Mouse (Mus musculus): Measurements from ENCODE around the gene Cdc42se1. TPM values are rescaled to one million over a fixed set of nuclear protein-coding genes. Genes with fewer than 3 reads are reported as not detected.

Cdc42se1 gene
- total and polyA plus RNA-seq, 3 experiments: 16.8 to 19.0 (median 18.9) TPM

DNA sequence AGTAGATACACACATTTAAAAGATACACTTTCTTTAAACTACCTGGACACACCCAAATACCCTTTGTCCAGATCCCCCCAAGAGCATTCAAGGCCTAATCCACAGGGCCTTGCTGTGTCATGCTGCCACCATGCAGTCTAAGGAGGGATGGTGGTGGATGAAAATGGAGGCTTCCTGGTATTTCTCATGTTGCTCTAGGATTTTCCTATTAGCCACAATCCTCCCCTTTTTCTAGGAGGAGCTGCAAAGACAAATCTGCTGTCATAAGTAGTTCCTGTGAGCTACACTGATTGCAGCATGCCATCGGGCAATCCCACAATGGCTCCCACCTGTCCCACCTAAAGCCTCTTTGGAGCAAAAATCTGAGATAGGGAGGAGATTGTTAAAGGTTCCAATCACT, 1.3 kb upstream of the Cdc42se1 start:
- H3K27ac ChIP-seq: no peak overlapping the region
- 49% methylated on average over 1 of the region's 1 CpGs for WGBS
- H3K4me3 ChIP-seq: no peak overlapping the region
- no peak overlapping the region for H3K9ac ChIP-seq (ENCODE audit: low read depth, low read length)
- no peaks in the 10 kb centered on the region for H3K27me3 ChIP-seq (ENCODE audit: control insufficient read depth, insufficient read depth, low read length)
- TF ChIP-seq POLR2A (IDR thresholded peaks at IDR 0.05; ENCODE audit: insufficient read depth, low read depth, low read length): no peak
- no peak for TF ChIP-seq CTCF (IDR thresholded peaks at IDR 0.05)
- no peak for TF ChIP-seq EP300 (IDR thresholded peaks at IDR 0.05; ENCODE audit: insufficient read depth, low read depth, low read length)
- no peaks in the 10 kb centered on the region for H3K36me3 ChIP-seq (ENCODE audit: control insufficient read depth, insufficient read depth, low read length)
- DNase-seq: no peak
- peaks cover 11% of the 10 kb centered on the region for H3K4me1 ChIP-seq (ENCODE audit: control insufficient read depth, insufficient read depth, low read length)
- intact Hi-C loops (cut with DNase I): no loop called here
- peaks cover 3% of the 10 kb centered on the region for H3K79me2 ChIP-seq (replicated peaks; ENCODE audit: control insufficient read depth, insufficient read depth, low read length)

DNA sequence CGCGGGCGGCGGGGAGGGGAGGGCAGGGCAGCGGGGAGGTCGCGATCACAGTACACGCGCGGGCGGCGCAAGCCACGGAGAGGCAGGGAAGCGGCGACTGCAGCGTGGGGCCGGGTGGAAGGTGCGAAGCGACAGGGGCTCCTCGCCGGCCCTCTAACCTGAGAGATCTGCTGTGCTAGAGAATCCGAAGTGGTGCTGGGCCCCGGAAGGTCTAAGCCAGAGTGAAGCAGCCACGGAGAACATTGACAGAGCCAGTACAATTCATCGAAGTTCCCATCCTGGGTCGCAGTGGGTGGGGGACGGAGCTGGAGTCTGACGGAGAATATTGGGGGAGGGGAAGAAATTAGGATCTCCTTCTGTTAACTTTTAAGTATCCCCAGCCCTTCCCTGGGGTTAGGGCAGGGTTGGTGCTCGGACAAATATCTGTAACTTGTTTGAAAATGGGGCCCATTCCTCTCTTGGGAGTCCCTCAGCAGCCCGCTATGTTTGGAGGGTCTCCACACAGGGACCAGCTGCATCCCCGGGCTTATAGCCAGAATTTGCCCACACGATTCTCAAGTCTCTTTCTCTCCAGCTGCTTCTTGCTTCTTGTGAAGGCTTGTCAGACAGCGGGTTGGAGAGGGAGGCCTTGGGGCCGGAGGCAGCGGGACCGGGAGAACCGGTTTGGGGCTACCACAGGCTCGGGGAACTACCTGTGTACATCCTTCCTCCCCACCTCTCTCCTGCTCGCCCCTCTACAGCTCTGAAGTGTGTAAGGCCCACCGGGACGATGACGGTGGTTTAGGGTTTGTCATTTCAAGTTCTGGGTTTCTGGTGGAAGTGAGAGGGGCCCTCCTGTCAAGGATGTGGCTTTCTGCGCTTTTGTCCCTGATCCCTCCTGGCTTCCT, 605 bp downstream of the Cdc42se1 start:
- 3% methylated on average over 43 of the region's 43 CpGs for WGBS
- H3K79me2 ChIP-seq (replicated peaks; ENCODE audit: control insufficient read depth, insufficient read depth, low read length): peaks cover 3% of the 10 kb centered on the region
- peak overlapping the region; percentile 95 for H3K9ac ChIP-seq (ENCODE audit: low read depth, low read length)
- peak overlapping the region; percentile 98 for H3K27ac ChIP-seq
- peak overlapping the region; percentile 75 for H3K4me3 ChIP-seq
- intact Hi-C loops (cut with DNase I): loop anchor here (1.0 kb wide), 1 partner anchor 12 kb away; the partner anchor contains the start of gene Gabpb2
- no peaks in the 10 kb centered on the region for H3K27me3 ChIP-seq (ENCODE audit: control insufficient read depth, insufficient read depth, low read length)
- DNase-seq: peak; percentile 42 to 58
- no peaks in the 10 kb centered on the region for H3K36me3 ChIP-seq (ENCODE audit: control insufficient read depth, insufficient read depth, low read length)
- peaks cover 13% of the 10 kb centered on the region for H3K4me1 ChIP-seq (ENCODE audit: control insufficient read depth, insufficient read depth, low read length)
- TF ChIP-seq CTCF (IDR thresholded peaks at IDR 0.05): no peak
- no peak for TF ChIP-seq EP300 (IDR thresholded peaks at IDR 0.05; ENCODE audit: insufficient read depth, low read depth, low read length)
- no peak for TF ChIP-seq POLR2A (IDR thresholded peaks at IDR 0.05; ENCODE audit: insufficient read depth, low read depth, low read length)

DNA sequence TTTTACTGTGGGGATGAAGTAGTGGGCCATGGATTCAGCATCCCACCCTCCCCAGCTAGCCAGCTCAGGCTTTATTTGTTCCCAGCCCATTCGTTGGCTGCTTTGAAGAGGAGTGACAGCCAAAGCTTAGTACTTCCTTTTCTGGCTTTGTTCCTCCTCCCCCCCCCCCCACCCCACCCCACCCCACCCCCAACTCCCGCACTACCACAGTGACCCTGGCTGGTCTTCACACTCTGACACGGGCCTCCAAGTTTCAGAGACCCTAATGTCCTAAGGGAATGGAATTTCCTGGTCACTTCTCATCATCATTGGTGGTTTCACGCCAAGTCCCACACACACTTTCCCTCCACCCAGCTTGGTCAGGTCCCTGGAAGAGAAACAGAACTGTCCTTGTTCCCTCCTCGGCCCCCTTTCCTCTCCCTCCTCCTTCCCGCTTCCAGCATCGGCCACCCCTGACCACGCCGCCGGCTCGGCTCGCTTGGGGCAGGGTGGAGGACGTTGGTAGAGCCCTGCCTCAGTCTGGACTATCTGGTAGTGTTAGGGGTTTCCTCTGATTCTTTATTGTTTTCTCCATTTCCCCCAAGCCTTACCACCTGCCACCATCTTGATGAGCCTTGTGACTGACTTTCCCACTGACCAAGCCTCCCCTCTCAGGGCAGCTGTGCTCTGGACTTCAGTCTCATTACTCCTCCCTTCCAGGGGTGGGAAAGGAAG, 1.4 kb downstream of the Cdc42se1 start:
- H3K4me1 ChIP-seq (ENCODE audit: control insufficient read depth, insufficient read depth, low read length): peaks cover 11% of the 10 kb centered on the region
- peak overlapping the region; percentile 95 for H3K9ac ChIP-seq (ENCODE audit: low read depth, low read length)
- WGBS: 16% methylated on average over 13 of the region's 13 CpGs
- peak overlapping the region; percentile 98 for H3K27ac ChIP-seq
- H3K36me3 ChIP-seq (ENCODE audit: control insufficient read depth, insufficient read depth, low read length): no peaks in the 10 kb centered on the region
- intact Hi-C loops (cut with DNase I): loop anchor here (5.0 kb wide), 1 partner anchor 52 kb away; the partner anchor contains the start of genes Mindy1 and Prune1
- peak overlapping the region; percentile 75 for H3K4me3 ChIP-seq
- peaks cover 3% of the 10 kb centered on the region for H3K79me2 ChIP-seq (replicated peaks; ENCODE audit: control insufficient read depth, insufficient read depth, low read length)
- DNase-seq: peak; percentile 66 to 71
- TF ChIP-seq POLR2A (IDR thresholded peaks at IDR 0.05; ENCODE audit: insufficient read depth, low read depth, low read length): peak; percentile 79
- TF ChIP-seq EP300 (IDR thresholded peaks at IDR 0.05; ENCODE audit: insufficient read depth, low read depth, low read length): no peak
- no peaks in the 10 kb centered on the region for H3K27me3 ChIP-seq (ENCODE audit: control insufficient read depth, insufficient read depth, low read length)

DNA sequence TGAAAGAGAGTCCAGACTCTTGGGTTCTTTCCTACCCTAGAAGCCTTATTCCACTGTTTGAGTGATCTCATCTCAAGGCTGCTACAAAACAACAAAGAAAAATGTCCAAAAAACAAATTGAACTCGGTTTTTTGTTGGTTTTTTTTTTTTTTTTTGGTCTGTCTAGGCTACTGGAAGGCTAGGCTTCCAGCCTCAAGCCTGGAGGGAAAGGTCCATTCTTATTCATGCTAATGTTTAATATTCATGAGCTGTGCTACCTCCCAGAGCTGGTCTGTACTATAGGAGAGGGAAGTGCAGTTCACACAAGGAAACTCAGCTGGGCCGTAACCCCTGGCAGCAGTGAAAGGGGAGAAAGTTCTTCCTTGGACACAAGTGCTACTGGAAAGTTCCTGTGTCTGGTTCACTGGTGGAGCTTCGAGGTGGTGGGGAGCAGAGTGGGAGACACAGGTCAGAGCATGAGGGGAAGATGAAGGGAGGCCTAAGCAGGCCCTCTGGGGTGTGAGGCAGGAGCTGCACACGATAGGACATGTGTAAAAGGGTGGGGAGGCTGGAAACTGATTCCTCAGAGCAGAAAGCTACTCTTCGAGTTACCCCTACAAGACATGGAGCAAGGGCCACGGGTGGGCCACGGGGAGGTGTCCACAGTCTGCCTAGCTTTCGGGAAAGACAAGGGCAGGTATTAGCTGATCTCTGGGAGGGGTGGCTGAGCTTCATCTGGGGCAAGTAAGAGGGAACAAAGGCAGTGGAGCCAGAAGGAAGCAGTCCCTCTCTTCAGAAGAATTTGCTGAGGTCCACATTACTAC, 2.2 kb downstream of the Cdc42se1 start:
- intact Hi-C loops (cut with DNase I): loop anchor here (5.0 kb wide), 1 partner anchor 52 kb away; the partner anchor contains the start of genes Mindy1 and Prune1
- DNase-seq: peak; percentile 37 to 43
- H3K27me3 ChIP-seq (ENCODE audit: control insufficient read depth, insufficient read depth, low read length): no peaks in the 10 kb centered on the region
- WGBS: 38% methylated on average over 8 of the region's 8 CpGs
- H3K79me2 ChIP-seq (replicated peaks; ENCODE audit: control insufficient read depth, insufficient read depth, low read length): peaks cover 3% of the 10 kb centered on the region
- no peaks in the 10 kb centered on the region for H3K36me3 ChIP-seq (ENCODE audit: control insufficient read depth, insufficient read depth, low read length)
- H3K9ac ChIP-seq (ENCODE audit: low read depth, low read length): peak overlapping the region; percentile 76
- H3K27ac ChIP-seq: peak overlapping the region; percentile 86
- TF ChIP-seq EP300 (IDR thresholded peaks at IDR 0.05; ENCODE audit: insufficient read depth, low read depth, low read length): no peak
- no peak for TF ChIP-seq POLR2A (IDR thresholded peaks at IDR 0.05; ENCODE audit: insufficient read depth, low read depth, low read length)
- TF ChIP-seq CTCF (IDR thresholded peaks at IDR 0.05): no peak
- peak overlapping the region; percentile 75; the same call in 1 of the 2 replicates for H3K4me3 ChIP-seq
- peaks cover 11% of the 10 kb centered on the region for H3K4me1 ChIP-seq (ENCODE audit: control insufficient read depth, insufficient read depth, low read length)
